Mouse (Mus musculus) lung, postnatal 4 days (tissue): Measurements from ENCODE around the gene Nptxr.

Source experiments
- DNase-seq, 2 experiments: peaks; one replicate each; pipeline ENCODE4 v3.0.0; 2021

Nptxr gene

DNA sequence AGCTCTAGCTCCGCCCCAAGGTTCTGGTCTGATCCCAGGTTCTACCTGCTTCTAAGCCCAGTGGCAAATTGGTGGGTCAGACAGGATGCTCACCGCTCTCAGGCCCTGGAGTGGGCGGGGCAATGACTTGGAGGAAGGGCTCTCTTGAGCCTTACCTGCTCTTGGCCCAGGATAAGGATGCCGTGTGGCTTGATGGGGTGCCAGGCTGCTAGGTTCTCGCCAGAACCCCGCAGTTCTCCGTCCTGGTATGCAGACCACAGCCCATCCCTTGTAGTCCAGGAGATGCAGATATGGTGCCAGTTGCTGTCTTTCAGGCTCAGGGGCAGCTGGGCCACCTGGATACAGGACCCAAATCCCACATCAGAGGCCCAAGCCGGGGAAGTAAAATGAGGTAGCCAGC, 14.5 kb downstream of the Nptxr start:
- no peak for DNase-seq

DNA sequence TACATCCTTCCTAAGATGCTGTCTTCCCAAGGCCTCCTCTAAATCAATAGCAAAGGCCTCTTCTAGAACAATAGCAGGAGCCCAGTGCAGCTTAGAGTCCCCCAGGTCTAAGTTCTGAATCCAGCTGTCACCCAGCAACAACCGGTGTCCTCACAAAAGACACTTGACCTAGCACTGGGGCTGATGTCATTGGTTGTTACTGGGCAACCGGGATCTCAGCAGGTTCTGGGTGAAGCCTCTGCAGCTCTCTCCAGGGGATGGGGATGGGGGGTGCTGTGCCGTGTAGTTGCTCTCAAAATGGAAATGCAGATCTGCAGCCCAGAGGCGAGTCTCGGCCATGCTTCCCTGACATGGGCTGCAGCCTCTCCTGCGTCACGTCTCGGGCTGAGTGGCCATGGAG, 16.8 kb downstream of the Nptxr start:
- DNase-seq: no peak

DNA sequence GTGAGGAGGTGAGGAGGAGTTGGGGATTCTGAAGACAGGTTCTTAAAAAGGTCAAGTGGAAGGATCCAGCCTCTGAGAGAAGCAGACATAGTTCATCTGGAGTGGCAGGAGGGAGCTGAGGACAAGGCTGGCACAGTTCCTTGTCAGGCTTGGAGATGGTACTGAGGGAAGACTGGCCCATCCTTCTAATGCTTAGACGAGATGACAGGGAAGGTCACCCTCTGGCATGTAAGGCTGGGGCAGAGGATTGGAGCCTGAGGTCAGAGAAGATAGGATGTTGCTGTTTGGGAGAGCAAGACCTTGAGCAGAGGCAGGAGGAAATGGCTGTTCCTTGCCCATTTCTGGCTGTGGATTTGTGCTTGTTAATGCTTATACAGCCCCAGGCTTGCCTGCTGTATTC, 19.5 kb downstream of the Nptxr start:
- no peak for DNase-seq

DNA sequence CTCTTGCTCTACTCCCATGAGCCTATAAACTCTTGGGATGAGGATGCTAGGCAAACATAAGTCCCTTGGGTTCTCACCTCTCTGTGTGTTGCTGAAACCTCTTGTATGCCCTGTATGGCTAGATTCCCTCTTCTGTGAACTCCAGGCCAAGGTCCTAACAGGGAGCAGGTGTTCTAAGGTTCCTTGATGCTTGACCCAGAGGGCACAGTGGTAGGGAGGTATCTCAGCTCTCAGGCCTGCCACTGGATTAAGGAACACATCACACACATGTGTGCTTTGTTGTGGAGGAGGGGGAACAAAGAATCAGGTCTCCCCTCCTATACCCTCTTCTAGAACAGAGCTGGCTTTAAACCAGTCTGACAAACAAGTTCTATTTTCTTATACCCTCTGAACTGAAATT, 26.8 kb downstream of the Nptxr start, which contains the start of gene Dnal4:
TSS of gene Dnal4 (minus strand) at position 101 of the 400 bp plus-strand sequence.
- DNase-seq: no peak

DNA sequence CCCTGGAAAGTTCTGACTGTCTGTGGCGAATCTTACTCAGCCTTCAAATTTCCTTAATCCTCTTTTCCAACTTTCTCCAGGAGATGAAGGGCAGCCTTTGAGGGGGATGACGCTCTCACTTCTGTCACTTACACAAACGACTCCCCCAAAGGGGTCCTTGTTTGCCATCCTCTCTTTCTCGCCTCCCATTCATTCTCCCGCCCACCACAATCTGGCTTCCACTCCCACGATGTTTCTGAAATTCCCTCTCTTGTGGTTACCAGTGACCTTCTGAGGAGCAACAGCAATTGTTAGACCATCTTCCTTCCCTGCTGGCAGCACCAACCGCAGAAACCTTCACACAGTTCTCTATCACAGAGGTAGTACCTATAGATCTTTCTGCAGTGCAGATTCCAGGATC, 28.9 kb downstream of the Nptxr start:
- no peak for DNase-seq

DNA sequence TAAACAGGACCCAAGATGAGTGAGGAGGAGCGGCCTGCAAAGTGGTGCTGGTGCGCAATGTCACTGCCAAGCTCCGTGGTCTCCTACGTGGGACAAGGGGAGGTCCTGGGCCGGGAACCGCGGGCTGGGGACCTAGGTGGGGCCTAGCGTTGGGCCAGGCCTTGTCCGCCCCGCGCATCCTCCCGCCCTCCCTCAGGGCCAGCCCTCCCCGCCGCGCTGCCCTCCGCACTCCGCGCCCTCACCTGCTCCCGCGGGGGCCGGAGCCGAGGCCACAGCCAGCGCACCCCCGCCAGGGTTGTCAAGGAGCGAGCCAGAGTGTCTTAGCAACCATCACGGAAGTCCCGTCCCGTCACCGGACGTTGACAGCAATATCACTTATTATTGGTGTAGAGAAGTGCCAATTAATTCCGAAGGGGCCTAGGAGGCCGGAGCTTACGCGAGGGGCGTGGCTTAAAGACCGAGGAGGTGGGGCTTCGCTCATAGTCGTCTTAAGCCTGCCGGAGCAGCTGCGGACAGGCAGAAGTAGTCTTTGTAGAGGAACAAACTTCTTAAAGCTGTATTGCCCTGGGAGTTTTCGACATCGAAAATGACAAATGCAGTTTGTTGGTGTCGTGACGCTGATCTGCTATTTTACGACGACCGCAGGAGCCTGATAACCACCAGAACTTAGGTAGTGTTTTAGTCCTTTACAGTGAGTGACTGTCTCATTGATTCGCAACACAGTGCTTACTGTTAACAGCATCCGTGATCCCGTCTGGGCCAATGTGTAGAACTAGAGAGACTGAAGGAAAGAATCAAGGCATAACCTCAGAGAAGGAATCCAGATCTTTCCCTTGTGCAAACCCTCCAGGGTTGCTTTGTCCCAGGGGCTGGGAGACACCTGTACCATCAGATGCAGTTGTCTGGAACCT, 30.2 kb downstream of the Nptxr start:
- peak; percentile 98 for DNase-seq

DNA sequence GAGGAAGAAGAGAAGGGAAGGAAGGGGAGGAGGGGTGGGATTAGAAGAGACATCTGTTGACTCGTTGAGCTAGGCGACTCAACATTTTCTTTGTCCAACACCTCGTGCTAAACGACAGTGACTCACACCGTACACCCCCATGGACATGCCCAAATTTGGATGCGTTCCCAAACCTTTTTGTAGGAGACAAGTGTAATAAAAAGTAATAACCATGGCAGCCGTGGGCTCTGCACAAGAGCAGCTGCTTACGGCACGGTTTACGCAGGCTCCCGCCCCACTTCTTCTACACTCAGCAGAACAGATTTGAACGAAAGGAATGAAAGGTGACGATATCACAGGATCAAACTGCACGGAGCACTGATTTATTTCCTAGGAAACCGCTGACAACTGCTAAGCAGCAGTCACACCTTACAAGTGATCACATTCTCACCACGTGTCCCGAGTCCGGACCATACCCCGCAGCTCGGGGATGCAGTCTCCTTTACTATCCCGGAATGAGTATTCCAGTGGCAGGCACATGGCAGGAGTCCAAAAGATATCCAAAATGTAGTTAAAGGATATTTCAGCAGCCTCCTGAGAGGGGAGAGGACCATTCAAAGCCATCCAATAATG, 33.8 kb downstream of the Nptxr start:
- DNase-seq: no peak

DNA sequence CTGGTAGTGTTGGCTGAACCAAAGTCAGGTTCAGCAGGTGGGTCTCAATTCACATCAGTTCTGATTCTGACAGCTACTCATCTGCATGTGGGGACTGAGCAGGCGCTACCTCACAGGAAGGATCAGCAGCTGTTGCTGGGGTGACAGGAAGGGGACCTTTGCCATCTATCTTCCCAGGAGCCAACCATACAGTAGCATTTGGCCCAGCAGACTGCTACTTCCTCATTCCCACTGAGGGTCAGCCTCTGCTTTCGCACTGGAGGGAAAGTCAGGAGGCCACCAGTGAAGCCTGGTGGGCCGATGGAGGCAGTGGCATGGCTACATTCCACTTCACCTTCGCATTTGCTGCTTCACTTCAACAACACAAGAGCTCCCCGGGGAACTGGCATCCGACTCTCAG, 36.3 kb downstream of the Nptxr start:
- DNase-seq: peak in 1 of 2 experiments; percentile 34

DNA sequence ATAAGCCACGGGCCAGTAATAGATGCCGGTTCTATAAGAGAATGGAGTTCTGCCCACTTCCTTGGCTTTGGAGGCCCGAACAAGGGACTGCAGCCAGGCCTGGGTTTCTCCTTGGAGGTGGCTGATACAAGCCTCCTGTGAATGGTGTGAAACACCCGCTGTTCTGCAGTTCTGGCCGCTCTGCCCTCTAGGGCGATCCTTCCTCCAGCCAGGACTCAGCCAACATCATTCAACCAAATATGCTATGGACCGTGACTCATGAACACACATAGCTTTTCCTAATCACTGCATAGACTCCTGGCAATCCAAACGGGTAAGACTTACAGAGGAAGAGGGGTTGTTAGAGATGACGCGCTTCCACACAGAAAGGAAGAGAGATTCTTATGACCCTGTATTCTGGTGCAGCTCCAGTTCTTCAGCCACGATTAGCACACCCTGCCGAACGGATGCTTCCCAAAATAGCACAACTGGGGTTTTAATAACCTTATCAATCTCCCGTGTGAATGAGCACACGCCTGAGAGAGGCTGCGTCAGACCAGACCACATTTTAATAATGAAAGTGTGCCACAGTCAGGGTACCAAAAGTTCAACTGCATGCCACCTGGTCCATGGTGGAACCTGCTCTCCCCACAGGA, 37.1 kb downstream of the Nptxr start:
- no peak for DNase-seq

DNA sequence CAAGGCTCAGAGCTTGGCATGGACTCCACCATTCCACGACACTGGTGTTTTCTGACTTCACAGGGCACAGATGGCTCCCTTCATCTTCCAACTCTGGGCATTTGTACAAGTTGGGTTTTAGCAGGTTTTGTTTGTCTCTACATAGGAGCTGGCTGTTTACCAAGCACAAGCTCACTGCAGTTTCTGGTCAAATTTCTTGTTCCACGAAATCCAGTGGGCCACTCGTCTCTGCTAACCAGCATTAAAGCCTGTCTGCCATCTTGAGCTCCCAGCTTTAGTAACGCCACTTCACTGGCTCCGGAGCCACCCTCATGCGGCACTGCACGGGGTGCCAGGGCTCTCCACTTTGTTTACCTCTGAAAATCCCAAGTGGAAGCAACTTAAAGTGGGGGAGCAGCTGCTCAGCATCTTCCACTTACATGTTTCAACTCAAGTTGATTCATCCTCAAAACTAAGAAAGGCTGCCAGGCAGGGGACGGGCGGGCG, 37.9 kb downstream of the Nptxr start:
- peak in 1 of 2 experiments; percentile 48 for DNase-seq

DNA sequence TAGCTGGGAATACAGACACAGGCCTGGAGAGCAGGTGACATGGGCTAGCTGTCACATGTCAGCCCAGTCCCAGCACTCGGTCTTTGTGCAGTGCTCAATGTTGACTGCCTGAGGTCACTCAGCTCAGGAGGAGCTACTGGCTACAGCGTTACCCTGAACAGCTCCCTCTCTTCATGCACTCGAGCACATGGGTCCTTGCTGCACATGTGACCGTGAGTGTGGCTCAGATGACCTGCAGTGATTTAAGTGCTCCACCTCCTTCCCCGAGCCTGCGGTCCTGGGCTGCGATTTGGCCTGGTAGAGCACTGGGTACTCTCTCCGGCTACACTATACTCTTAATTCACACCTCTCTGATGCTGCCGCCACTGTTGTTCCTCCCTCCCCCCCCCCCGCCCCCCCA, 38.4 kb downstream of the Nptxr start:
- DNase-seq: peak in 1 of 2 experiments; percentile 47

DNA sequence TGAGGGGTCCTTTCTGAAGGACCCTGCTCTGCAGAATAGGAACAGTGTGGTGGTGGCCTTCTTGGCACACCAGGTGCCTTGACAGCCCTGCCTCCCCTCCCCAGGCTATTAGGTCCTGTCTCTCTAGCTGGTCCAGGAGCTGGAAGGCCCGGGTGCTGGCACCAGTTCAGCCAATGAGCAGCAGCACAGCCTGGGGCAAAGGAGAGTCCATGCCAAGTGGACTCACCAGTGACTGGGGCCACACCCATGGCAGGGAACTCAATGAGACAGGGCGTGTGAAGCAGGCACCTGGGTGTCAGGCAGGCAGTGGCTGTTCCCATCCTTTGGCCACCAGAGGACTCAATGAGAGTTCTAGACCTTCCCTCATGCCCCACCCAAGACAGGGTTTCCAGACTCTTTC, 39.2 kb downstream of the Nptxr start:
- peak in 1 of 2 experiments; percentile 50 for DNase-seq

DNA sequence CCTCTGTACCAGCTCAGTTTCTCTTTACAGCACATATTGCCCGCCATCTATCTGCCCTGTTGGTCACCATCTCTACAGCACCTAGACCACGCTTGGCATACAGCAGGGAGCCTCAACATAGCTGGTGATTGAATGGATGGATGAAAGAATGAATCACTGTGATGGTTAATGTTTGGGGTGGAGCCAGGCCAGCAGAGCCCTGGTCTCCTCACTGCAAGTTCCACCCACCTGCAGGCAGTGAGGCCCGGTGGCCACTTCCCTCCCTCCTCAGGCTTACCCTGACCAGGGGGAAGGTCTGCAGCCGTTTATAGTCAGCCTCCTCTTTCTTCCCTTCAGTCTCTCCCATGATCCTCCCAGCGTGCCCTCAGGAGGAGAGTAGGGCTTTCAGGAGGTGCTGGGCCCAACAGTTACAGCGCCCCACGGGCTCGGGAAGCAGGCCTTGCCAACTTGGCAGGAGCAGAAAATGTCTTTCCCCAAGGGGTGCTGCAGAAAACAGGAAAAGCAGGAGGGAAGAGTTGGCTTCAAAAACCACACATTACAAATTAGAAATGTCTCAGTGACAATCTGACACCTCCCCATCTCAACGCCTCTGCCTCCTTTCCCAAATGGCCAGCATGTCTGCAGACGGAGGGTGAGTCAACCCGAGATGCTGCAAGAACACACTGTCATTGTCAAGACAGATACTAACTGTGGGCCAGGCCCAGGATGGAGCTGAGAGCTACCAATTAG, 39.9 kb downstream of the Nptxr start:
- no peak for DNase-seq

DNA sequence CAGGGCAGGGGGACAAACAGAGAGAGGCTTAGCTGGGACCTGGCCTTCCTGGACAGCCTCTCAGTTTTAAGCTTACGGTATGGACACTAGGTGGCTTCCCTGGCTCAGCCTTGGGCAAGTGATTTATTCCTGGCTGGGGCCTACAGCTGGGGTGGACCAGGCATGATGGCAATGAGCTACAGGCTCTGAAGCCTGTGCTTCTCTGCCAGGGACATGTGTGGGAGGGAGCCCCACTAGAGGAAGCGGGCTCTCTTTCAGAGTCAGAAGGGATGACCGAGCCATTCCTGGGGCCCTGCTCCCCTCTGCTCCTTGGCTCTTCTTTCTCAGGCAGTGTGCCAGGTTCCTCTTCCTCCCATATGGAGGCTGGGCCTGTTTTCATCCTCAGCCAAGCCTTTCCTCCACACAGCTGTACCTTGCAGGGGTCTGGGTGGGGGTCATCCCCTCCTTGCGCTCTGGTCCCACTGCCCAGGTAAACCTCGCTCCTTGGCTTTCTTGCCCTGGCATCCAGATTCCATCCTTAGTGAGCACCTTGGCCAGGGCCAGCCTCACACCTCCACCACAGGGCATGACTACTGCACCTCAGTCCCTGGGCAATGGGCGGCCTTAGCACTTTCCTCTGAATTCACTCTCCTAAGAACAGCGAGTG, 40.8 kb downstream of the Nptxr start:
- no peak for DNase-seq

DNA sequence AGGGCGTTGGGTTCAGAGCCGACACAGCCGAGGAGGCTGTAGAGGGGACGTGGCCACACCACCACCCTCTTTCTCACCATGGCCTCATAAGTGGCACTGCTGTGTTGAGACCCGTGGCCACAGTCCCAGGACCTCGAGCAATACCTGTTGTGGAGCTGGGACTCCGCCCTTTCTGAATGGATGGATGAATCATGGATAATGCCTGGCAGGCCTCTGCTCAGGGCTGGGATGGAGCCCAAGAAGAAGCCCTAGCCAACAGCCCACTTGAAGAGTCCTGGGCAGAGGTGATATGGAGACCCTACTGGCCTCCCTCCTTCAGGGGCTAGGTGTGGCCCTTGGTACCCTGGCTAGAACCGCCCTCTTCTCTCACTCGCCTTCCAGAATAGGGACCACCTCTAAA, 41.6 kb downstream of the Nptxr start:
- no peak for DNase-seq

DNA sequence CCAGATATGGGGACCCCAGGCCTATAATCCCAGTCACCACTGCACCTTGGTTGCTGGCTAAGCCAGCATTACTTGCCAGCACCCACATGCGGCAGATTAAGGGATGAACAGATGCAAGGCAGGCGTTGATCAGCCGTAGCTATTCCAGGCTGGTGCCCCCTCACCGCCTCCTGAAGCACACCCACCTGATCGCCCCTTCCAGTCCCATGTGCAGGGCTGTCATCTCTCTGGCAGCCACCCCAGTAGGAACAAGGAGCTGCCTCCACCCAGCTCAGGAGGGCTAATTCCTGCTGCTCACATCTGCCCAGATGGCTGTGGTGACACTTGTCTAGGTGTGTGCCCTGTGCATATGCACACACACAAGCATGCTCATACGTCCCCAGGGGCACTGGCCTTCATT, 43.6 kb downstream of the Nptxr start:
- no peak for DNase-seq

DNA sequence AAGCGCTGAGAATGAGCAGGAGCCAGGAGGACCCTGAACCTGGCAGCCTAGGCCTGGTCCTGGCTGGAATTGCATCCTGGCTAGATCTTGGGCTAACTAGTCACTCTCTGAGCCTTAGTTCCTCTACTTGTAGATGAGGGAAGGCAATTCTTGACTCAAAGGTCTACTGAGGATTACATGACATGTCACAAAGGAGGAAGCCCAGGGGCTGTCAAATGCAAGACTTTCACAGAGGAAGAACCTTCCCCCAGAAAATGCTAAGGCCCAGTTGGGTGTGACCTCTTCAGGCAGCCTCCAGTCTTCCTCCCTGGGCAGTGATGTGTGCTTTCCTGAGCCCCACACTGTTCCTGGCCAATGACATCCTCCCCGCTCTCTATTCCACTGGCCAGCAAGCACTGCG, 47.4 kb downstream of the Nptxr start:
- DNase-seq: no peak

DNA sequence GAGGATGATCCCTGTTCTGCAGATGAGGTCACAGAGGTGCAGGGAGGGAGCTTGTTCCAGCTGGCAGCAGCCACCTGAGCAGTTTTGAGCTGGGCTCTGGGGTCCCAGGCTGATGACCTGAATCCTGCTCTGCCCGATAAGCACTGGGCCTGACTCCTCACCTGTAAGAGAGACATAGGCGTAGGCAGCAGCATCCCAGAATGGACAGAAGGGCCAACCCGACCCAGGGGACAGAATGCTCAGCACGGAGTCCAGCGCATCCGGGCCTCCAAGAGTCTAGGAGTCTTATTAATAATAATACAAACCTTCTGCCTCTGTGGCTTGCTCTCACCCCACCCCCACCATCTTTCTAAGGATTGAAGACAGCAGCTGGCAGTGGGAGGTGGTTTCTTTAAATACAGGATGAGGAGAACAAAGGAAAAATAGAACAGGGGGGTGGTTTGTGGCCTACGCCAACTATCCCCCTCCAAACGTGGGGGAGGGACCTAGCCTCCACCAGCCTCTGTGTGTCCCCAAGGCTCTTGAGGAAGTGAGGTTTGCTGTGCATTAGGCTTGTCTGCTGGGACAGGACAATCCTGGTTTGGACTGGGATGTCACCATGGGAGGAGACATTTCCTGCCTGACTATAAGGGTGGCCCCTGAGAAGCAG, 48.5 kb downstream of the Nptxr start:
- peak; percentile 31 to 61 for DNase-seq

DNA sequence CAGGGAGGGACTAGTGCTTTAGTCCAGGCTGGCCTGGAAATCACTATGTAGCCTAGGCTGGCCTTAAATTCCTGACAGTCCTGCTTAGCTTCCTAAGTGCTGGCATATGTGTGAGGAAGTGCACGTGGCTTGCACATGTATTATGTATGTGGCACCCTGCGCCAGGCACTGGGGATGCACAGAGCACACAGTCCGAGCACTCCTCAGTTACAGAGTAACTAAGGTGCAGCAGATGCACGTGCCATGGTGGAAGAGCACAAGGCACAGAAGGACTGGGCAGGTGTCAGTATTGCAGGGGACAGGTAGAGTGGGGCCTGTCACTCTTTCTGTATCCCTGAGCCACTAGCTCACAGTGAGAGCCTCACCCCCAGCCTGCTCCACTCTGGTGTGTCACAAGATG, 49.4 kb downstream of the Nptxr start:
- no peak for DNase-seq

DNA sequence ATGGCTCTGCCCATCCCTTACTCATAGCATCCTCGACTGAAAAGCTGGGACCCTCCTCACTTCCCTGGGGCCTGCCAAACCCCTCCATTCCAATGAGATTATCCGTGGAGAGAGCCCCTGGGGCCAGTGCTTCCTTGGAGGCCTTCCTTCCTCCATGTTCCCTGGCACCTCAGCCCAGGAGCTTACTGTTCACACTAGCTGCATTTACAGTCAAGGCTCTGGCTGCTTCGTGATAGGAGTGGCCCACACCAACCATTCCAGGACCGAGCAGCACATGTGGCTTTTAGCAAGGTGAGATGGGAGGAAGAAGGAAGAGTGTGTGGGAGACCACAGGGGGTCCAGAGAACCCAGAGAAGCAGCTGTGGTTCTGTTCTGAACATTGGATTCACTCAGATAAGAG, 50.7 kb downstream of the Nptxr start:
- DNase-seq: no peak

DNA sequence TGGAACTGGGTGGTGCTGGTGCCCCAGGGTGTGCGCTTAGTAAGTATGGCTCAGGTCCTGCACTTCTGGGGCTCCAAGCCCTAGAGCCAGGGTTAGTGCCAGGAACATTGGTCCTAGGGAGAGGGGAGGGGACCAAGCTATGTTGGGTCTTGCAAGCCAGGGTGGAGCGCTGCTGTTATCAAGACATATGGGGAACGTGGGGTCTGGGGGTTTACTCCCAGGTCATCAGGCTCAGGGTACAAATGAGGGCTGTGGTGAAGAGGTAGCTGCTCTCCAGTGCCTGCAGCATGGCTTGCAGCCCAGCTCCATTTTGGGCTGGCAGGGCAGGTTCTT, 51.2 kb downstream of the Nptxr start:
- DNase-seq: no peak
